Mouse (Mus musculus) megakaryocyte, embryonic 14.5 days (primary cell): ENCODE measurements around the gene Ptprn.

Source experiments
- FLI1 ChIP-seq: IDR thresholded peaks from 2 replicates; pipeline ENCODE4 v1.6.1; 2012; ENCODE audit warnings: low read length, inconsistent platforms, mixed read lengths
- GATA1 ChIP-seq: IDR thresholded peaks from 3 replicates; pipeline ENCODE4 v1.6.1; 2012; ENCODE audit warnings: mixed read lengths, low read length, inconsistent platforms, borderline replicate concordance

- TF ChIP-seq GATA1 (no peak), FLI1 (no peak)
Measured at GRCm38 (mm10) chr1:75219531-75219930, 44.8 kb downstream of the Ptprn start, which contains the start of gene Tuba4a.
